Mouse (Mus musculus) limb, embryonic 11.5 days (tissue): ENCODE data around the gene Hoxa10. TPM values are rescaled to one million over a fixed set of nuclear protein-coding genes. Genes with fewer than 3 reads are reported as not detected.

Experiments
- ATAC-seq: fragments of 200-750 bp; cut with Nextera tagmentation; 2 replicates; pipeline ENCODE4 v1.8.0; 2017; ENCODE audit warnings: low read depth; ENCODE audit not compliant: insufficient number of reproducible peaks, low FRiP score, low TSS enrichment
- DNase-seq: peaks from one replicate; pipeline ENCODE4 v3.0.0-alpha.2; 2015; ENCODE audit warnings: low spot score
- H3K27ac ChIP-seq: fragments of 300-500 bp; sonication (generic); replicated peaks from 2 replicates; pipeline ENCODE4 v1.5.1; 2014; ENCODE audit warnings: low read depth, mild to moderate bottlenecking, low read length
- H3K27me3 ChIP-seq: fragments of 300-500 bp; sonication (generic); 2 replicates; pipeline ENCODE4 v1.6.1; 2014; ENCODE audit warnings: mild to moderate bottlenecking, low read length, mixed read lengths; ENCODE audit not compliant: control insufficient read depth, insufficient read depth
- H3K36me3 ChIP-seq: fragments of 300-500 bp; sonication (generic); 2 replicates; pipeline ENCODE4 v1.6.1; 2014; ENCODE audit warnings: mild to moderate bottlenecking, low read length, moderate library complexity, mixed read lengths; ENCODE audit not compliant: control insufficient read depth, insufficient read depth
- H3K4me1 ChIP-seq: fragments of 300-500 bp; sonication (generic); 2 replicates; pipeline ENCODE4 v1.6.1; 2014; ENCODE audit warnings: low read length, mixed read lengths; ENCODE audit not compliant: control insufficient read depth, insufficient read depth
- H3K4me2 ChIP-seq: fragments of 300-500 bp; sonication (generic); 2 replicates; pipeline ENCODE4 v1.6.1; 2014; ENCODE audit warnings: low read depth, mild to moderate bottlenecking, moderate library complexity; ENCODE audit not compliant: severe bottlenecking
- H3K4me3 ChIP-seq: fragments of 300-500 bp; sonication (generic); 2 replicates; pipeline ENCODE4 v1.5.1; 2014; ENCODE audit warnings: low read depth, low read length
- H3K9ac ChIP-seq: fragments of 300-500 bp; sonication (generic); 2 replicates; pipeline ENCODE4 v1.6.1; 2014; ENCODE audit warnings: mild to moderate bottlenecking, low read length
- H3K9me3 ChIP-seq: fragments of 300-500 bp; sonication (generic); 2 replicates; pipeline ENCODE4 v1.6.1; 2016; ENCODE audit warnings: low read length; ENCODE audit not compliant: control insufficient read depth
- WGBS: fragments of 180-500 bp; shearing (Covaris S2); extraction: QIAGEN DNeasy Blood & Tissue Kit; methylation state at CpG from one replicate; pipeline ENCODE4 v1.1.7; 2014; 5-methylcytosine and 5-hydroxymethylcytosine counted together
- polyA plus RNA-seq: library from polyadenylated mRNA; unstranded; fragments of >200 nt; fragmentation: Nextera tagmentation; extraction: Ambion mirVana; gene quantifications from 2 replicates; pipeline ENCODE4 v1.2.1, GENCODE M21; 2014

Gene Hoxa10
- polyA plus RNA-seq, 1 experiment from 2014 or later = 278 TPM

- peak overlapping the region; percentile 93 for H3K4me2 ChIP-seq
- peak; percentile 74 for DNase-seq
Observed at GRCm38 (mm10) chr6:52228475-52229465, 11.9 kb downstream of the Hoxa10 start.

DNA sequence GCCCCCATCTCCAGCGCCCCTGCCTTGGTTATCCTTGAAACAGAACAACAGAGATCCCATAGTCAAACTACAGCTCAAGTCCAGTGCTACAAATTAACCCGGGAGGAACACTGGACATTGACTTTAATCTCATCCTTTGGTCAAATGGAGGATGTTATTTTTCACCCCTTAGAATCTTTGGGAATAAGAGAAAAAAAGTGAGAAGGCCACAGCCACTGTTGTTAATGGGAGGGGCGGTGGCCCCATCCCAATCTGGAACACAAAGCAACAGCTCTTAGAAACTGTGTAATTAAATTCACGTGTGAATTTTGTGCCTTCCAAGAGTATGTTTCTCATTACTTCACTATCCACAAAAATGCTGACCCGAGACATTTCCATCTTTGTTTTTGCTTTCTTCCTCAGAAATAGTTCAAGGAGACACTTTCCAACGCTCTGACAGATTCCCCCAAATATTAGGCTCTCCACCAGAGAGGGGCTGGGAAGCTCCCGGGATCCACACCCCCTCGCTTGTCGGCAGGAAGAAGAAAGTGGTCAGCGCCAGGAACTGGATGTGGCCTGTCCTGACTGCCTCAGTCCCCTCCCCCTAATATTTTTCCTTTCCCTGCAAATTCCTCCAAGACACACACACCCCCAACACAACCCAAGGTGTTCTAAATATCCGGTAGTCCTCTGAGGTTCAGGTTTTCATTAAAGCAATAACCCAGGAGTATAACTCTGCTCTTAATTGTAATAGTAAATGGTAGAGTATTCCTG is 13.0 kb downstream of the Hoxa10 start:
- peak overlapping the region; percentile 87 for H3K4me3 ChIP-seq
- H3K9ac ChIP-seq = peak overlapping the region; percentile 98
- WGBS = under 1% methylated on average over 11 of the region's 11 CpGs
- H3K36me3 ChIP-seq = no peaks in the 10 kb centered on the region; the same call in none of the 2 replicates
- peaks cover 4% of the 10 kb centered on the region; the same call in 1 of the 2 replicates for H3K4me1 ChIP-seq
- ATAC-seq (no peak), DNase-seq (peak; percentile 75)
- no peaks in the 10 kb centered on the region for H3K27me3 ChIP-seq
- peak overlapping the region; percentile 89 for H3K4me2 ChIP-seq
- H3K9me3 ChIP-seq = no peaks in the 10 kb centered on the region
- peak overlapping the region; percentile 98 for H3K27ac ChIP-seq

More at GRCm38 (mm10) chr6:52228475-52229465, 11.9 kb downstream of the Hoxa10 start:
- no peak for ATAC-seq
- under 1% methylated on average over 38 of the region's 38 CpGs for WGBS
- Histone ChIP-seq H3K27me3 (no peaks in the 10 kb centered on the region), H3K9ac (peak overlapping the region; percentile 100), H3K27ac (peak overlapping the region; percentile 99), H3K4me3 (peak overlapping the region; percentile 99), H3K9me3 (no peaks in the 10 kb centered on the region), H3K36me3 (no peaks in the 10 kb centered on the region; the same call in none of the 2 replicates), H3K4me1 (peaks cover 4% of the 10 kb centered on the region; the same call in 1 of the 2 replicates)

- Histone ChIP-seq H3K4me2 (peak overlapping the region; percentile 89), H3K27me3 (no peaks in the 10 kb centered on the region), H3K4me3 (peak overlapping the region; percentile 87), H3K27ac (peak overlapping the region; percentile 98), H3K36me3 (no peaks in the 10 kb centered on the region; the same call in none of the 2 replicates), H3K4me1 (peaks cover 4% of the 10 kb centered on the region; the same call in 1 of the 2 replicates), H3K9me3 (no peaks in the 10 kb centered on the region), H3K9ac (peak overlapping the region; percentile 98)
- DNase-seq (no peak), ATAC-seq (peak; percentile 15)
- whole genome bisulfite sequencing = under 1% methylated on average over 26 of the region's 26 CpGs
Observed at GRCm38 (mm10) chr6:52226569-52227257, 13.9 kb downstream of the Hoxa10 start.

DNA sequence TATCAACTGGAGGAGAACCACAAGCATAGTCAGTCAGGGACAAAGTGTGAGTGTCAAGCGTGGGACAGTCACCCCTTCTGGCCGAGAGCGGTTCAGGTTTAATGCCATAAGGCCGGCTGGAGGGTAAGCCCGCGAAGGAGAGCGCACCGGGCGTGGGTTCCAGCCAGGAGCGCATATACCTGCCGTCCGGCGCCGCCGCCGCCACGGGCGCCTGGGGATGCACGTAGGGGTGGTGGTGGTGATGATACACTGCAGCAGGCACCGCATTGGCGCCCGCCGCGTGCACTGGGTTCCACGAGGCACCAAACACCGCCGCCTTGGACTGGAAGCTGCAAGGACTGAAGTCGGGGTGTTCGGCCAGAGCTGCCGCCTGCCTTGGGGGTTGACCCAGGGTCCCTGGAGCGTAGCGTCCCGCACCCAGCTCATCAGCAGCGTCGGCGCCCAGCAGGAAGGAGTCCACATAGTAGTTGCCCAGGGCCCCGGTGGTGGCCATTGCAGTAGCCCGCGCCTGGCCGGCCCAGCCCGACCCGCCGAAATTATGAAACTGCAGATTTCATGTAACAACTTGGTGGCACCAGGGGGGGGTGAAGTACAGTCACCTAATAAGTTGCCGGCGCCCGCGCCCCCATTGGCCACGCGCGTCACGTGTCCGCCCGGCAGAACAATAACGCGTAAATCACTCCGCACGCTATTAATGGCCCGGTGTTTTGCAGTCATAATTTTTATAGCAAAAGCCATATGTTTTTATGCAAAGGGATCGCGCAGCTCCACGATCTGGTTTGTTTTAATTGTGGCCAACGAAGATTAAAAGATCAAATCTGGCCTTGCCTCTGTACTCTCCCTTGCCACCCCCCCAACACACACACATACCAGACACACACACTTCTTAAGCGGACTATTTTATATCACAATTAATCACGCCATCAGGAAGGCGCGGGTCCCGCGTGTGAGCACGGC is 14.8 kb downstream of the Hoxa10 start:
- Histone ChIP-seq H3K4me2 (peak overlapping the region; percentile 89), H3K36me3 (no peaks in the 10 kb centered on the region; the same call in none of the 2 replicates), H3K27ac (peak overlapping the region; percentile 98), H3K9me3 (no peaks in the 10 kb centered on the region), H3K9ac (peak overlapping the region; percentile 98), H3K27me3 (no peaks in the 10 kb centered on the region), H3K4me3 (peak overlapping the region; percentile 87), H3K4me1 (peaks cover 4% of the 10 kb centered on the region; the same call in 1 of the 2 replicates)
- ATAC-seq = peak; percentile 63
- under 1% methylated on average over 65 of the region's 69 CpGs for WGBS
- DNase-seq = no peak

DNA sequence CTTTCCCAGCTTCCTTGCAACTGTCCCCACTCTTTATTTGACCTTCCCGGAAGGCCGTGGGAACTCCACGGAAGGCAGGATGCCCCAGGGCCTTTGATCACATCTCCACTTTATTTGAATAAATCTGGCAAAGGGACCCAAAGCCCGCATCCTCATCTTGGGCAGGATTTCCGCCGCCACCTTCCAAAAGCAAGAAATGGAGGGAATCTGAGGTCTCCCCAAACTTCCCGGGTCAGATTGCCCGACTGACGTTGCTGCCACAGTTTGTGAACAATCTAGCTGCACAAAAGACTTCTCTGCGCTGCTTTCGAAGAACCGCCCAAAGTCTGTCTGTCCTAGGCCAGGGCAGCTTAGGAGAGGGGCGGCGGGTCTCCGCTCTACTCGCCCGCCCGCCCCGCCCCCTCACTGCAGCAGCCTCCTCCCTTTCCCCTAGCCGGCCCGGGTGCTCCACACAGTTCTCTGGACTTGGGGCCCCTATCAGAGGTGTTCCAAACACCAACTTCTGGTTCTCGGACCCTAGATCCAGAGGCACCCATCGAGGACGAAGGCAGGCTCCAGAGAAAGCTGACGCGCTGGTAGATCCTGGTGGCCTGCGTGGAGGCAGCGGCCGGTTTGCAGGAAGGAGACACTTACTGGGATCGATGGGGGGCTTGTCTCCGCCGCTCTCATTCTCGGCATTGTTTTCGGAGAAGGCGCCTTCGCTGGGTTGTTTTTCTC is 15.6 kb downstream of the Hoxa10 start:
- no peak for ATAC-seq
- DNase-seq = peak; percentile 72
- H3K9me3 ChIP-seq = no peaks in the 10 kb centered on the region
- H3K4me1 ChIP-seq = peaks cover 6% of the 10 kb centered on the region; the same call in 1 of the 2 replicates
- H3K9ac ChIP-seq = peak overlapping the region; percentile 98
- no peaks in the 10 kb centered on the region for H3K27me3 ChIP-seq
- under 1% methylated on average over 36 of the region's 36 CpGs for WGBS
- H3K4me3 ChIP-seq = peak overlapping the region; percentile 87
- H3K4me2 ChIP-seq = peak overlapping the region; percentile 89
- peak overlapping the region; percentile 98 for H3K27ac ChIP-seq
- H3K36me3 ChIP-seq = no peaks in the 10 kb centered on the region; the same call in none of the 2 replicates

- DNase-seq (peak; percentile 73), ATAC-seq (no peak)
- Histone ChIP-seq H3K4me3 (peak overlapping the region; percentile 87), H3K36me3 (no peaks in the 10 kb centered on the region; the same call in none of the 2 replicates), H3K27ac (peak overlapping the region; percentile 98), H3K9me3 (no peaks in the 10 kb centered on the region), H3K4me1 (peaks cover 14% of the 10 kb centered on the region), H3K9ac (peak overlapping the region; percentile 98), H3K4me2 (peak overlapping the region; percentile 89), H3K27me3 (no peaks in the 10 kb centered on the region)
- WGBS = under 1% methylated on average over 24 of the region's 24 CpGs
Observed at GRCm38 (mm10) chr6:52223939-52224760, 16.5 kb downstream of the Hoxa10 start.
